Mouse (Mus musculus) MEL (cell line): ENCODE measurements around the gene Sik3. TPM values are rescaled to one million over a fixed set of nuclear protein-coding genes. Genes with fewer than 3 reads are reported as not detected.

Source experiments
- DNase-seq: peaks from one replicate; pipeline ENCODE4 v3.0.0; 2011; ENCODE audit warnings: low read depth, low spot score
- H3K27ac ChIP-seq: 2 replicates; pipeline ENCODE4 v1.5.1; 2012; ENCODE audit warnings: low read depth, mild to moderate bottlenecking, control low read depth, low read length, moderate library complexity; ENCODE audit not compliant: control insufficient read depth
- H3K27me3 ChIP-seq, 2 experiments: fragments of 150-350 bp in 1 of 2; sonication (generic) in 1 of 2; 2 replicates each; pipeline ENCODE4 v1.6.1; 2012; ENCODE audit warnings: low read length in 2 of 2, mild to moderate bottlenecking in 2 of 2, improper control_type of control experiment in 1 of 2, moderate library complexity in 1 of 2; ENCODE audit not compliant: insufficient read depth in 2 of 2, control insufficient read depth in 1 of 2
- H3K36me3 ChIP-seq, 2 experiments: 2 replicates each; pipeline ENCODE4 v1.6.1; 2012 to 2014; ENCODE audit warnings: low read length in 2 of 2, improper control_type of control experiment in 1 of 2, inconsistent platforms in 1 of 2, mild to moderate bottlenecking in 1 of 2; ENCODE audit not compliant: insufficient read depth in 2 of 2, control insufficient read depth in 1 of 2
- H3K4me1 ChIP-seq, 2 experiments: fragments of 150-350 bp in 1 of 2; sonication (generic) in 1 of 2; 2 replicates each; pipeline ENCODE4 v1.6.1; 2012; ENCODE audit warnings: low read length in 2 of 2, improper control_type of control experiment in 1 of 2, mild to moderate bottlenecking in 1 of 2; ENCODE audit not compliant: insufficient read depth in 2 of 2, control insufficient read depth in 1 of 2
- H3K4me3 ChIP-seq, 2 experiments: fragments of 150-350 bp in 1 of 2; sonication (generic) in 1 of 2; 2 replicates each; pipeline ENCODE4 v1.5.1; 2012; ENCODE audit warnings: low read depth in 2 of 2, low read length in 2 of 2, mild to moderate bottlenecking in 2 of 2, moderate library complexity in 2 of 2, control low read depth in 1 of 2, improper control_type of control experiment in 1 of 2; ENCODE audit not compliant: control insufficient read depth in 1 of 2, insufficient read depth in 1 of 2
- H3K79me2 ChIP-seq: 2 replicates; pipeline ENCODE4 v1.6.1; 2012; ENCODE audit warnings: mild to moderate bottlenecking, low read length, moderate library complexity; ENCODE audit not compliant: control insufficient read depth, poor library complexity, insufficient read depth
- H3K9ac ChIP-seq: 2 replicates; pipeline ENCODE4 v1.6.1; 2012; ENCODE audit warnings: low read depth, mild to moderate bottlenecking, control low read depth, low read length, moderate library complexity; ENCODE audit not compliant: control insufficient read depth, poor library complexity, severe bottlenecking
- H3K9me3 ChIP-seq: fragments of 150-350 bp; sonication (generic); replicated peaks from 2 replicates; pipeline ENCODE4 v1.6.1; 2012; ENCODE audit warnings: mild to moderate bottlenecking, low read length, improper control_type of control experiment, moderate library complexity; ENCODE audit not compliant: insufficient read depth
- CHD1 ChIP-seq: IDR thresholded peaks from 2 replicates; pipeline ENCODE4 v1.6.1; 2012; ENCODE audit warnings: low read depth, mild to moderate bottlenecking, inconsistent platforms, low read length, improper control_type of control experiment
- CHD2 ChIP-seq: IDR thresholded peaks from 2 replicates; pipeline ENCODE4 v1.6.1; 2011; ENCODE audit warnings: low read length, improper control_type of control experiment
- CTCF ChIP-seq, 3 experiments: IDR thresholded peaks in 2 of 3; conservative IDR thresholded peaks in 1 of 3; 2 replicates each; pipeline ENCODE4 v1.5.1; 2011 to 2012; ENCODE audit warnings: low read length in 3 of 3, low read depth in 2 of 3, mild to moderate bottlenecking in 2 of 3, improper control_type of control experiment in 1 of 3, inconsistent platforms in 1 of 3, mixed read lengths in 1 of 3, moderate library complexity in 1 of 3; ENCODE audit not compliant: control insufficient read depth in 1 of 3, insufficient read depth in 1 of 3, poor library complexity in 1 of 3, severe bottlenecking in 1 of 3
- E2F4 ChIP-seq: IDR thresholded peaks from 2 replicates; pipeline ENCODE4 v1.6.1; 2011; ENCODE audit warnings: low read depth, low read length, improper control_type of control experiment, borderline replicate concordance
- EP300 ChIP-seq, 2 experiments: IDR thresholded peaks; 2 replicates each; pipeline ENCODE4 v1.6.1; 2011; ENCODE audit warnings: improper control_type of control experiment in 2 of 2, low read length in 2 of 2, low read depth in 1 of 2, mild to moderate bottlenecking in 1 of 2
- ETS1 ChIP-seq: IDR thresholded peaks from 2 replicates; pipeline ENCODE4 v1.6.1; 2012; ENCODE audit warnings: low read depth, mild to moderate bottlenecking, inconsistent platforms, low read length, improper control_type of control experiment, moderate library complexity
- JUND ChIP-seq: IDR thresholded peaks from 2 replicates; pipeline ENCODE4 v1.6.1; 2011; ENCODE audit warnings: low read depth, mild to moderate bottlenecking, improper control_type of control experiment, low read length
- MAZ ChIP-seq: IDR thresholded peaks from 2 replicates; pipeline ENCODE4 v1.6.1; 2012; ENCODE audit warnings: low read depth, mild to moderate bottlenecking, inconsistent platforms, low read length, improper control_type of control experiment
- MEF2A ChIP-seq: IDR thresholded peaks from 2 replicates; pipeline ENCODE4 v1.6.1; 2014; ENCODE audit warnings: low read depth, mild to moderate bottlenecking, inconsistent platforms, low read length, improper control_type of control experiment; ENCODE audit not compliant: poor library complexity, insufficient replicate concordance, severe bottlenecking; ENCODE audit errors: extremely low read depth
- NELFE ChIP-seq: IDR thresholded peaks from 2 replicates; pipeline ENCODE4 v1.6.1; 2011; ENCODE audit warnings: low read depth, low read length, improper control_type of control experiment
- NRF1 ChIP-seq: IDR thresholded peaks from 2 replicates; pipeline ENCODE4 v1.6.1; 2014; ENCODE audit warnings: low read depth, mild to moderate bottlenecking, inconsistent platforms, low read length, improper control_type of control experiment, moderate library complexity; ENCODE audit not compliant: poor library complexity, insufficient read depth, severe bottlenecking
- POLR2AphosphoS2 ChIP-seq: IDR thresholded peaks from 2 replicates; pipeline ENCODE4 v1.6.1; 2011; ENCODE audit warnings: low read length, improper control_type of control experiment
- SIN3A ChIP-seq: IDR thresholded peaks from 2 replicates; pipeline ENCODE4 v1.6.1; 2012; ENCODE audit warnings: low read length, improper control_type of control experiment, inconsistent platforms
- SMC3 ChIP-seq: IDR thresholded peaks from 2 replicates; pipeline ENCODE4 v1.6.1; 2011; ENCODE audit warnings: low read depth, low read length, improper control_type of control experiment
- TBP ChIP-seq: IDR thresholded peaks from 2 replicates; pipeline ENCODE4 v1.8.0; 2011; ENCODE audit warnings: low read depth, low read length, improper control_type of control experiment
- TCF12 ChIP-seq: IDR thresholded peaks from 2 replicates; pipeline ENCODE4 v1.6.1; 2014; ENCODE audit warnings: low read depth, mild to moderate bottlenecking, inconsistent platforms, low read length, improper control_type of control experiment, moderate library complexity
- UBTF ChIP-seq: IDR thresholded peaks from 2 replicates; pipeline ENCODE4 v1.6.1; 2012; ENCODE audit warnings: low read depth, mild to moderate bottlenecking, inconsistent platforms, low read length, improper control_type of control experiment, moderate library complexity, borderline replicate concordance; ENCODE audit not compliant: insufficient read depth
- USF1 ChIP-seq: IDR thresholded peaks from 2 replicates; pipeline ENCODE4 v1.6.1; 2014; ENCODE audit warnings: low read depth, mild to moderate bottlenecking, inconsistent platforms, low read length, improper control_type of control experiment, moderate library complexity
- USF2 ChIP-seq, 2 experiments: IDR thresholded peaks; 2 replicates each; pipeline ENCODE4 v1.6.1; 2011 to 2012; ENCODE audit warnings: improper control_type of control experiment in 2 of 2, low read length in 2 of 2, borderline replicate concordance in 1 of 2, inconsistent platforms in 1 of 2, low read depth in 1 of 2, mild to moderate bottlenecking in 1 of 2; ENCODE audit not compliant: insufficient read depth in 1 of 2
- ZC3H11A ChIP-seq: IDR thresholded peaks from 2 replicates; pipeline ENCODE4 v1.6.1; 2012; ENCODE audit warnings: low read depth, mild to moderate bottlenecking, inconsistent platforms, low read length, improper control_type of control experiment
- ZKSCAN1 ChIP-seq: IDR thresholded peaks from 2 replicates; pipeline ENCODE4 v1.6.1; 2012; ENCODE audit warnings: low read depth, mild to moderate bottlenecking, inconsistent platforms, low read length, improper control_type of control experiment, moderate library complexity
- ZNF384 ChIP-seq: IDR thresholded peaks from 2 replicates; pipeline ENCODE4 v1.6.1; 2012; ENCODE audit warnings: low read depth, mild to moderate bottlenecking, inconsistent platforms, low read length, improper control_type of control experiment
- polyA plus RNA-seq, 2 experiments: library from polyadenylated mRNA; stranded (reverse) in 1 of 2; unstranded in 1 of 2; fragments of >175 nt in 1 of 2; fragments of >200 nt in 1 of 2; gene quantifications; 2 replicates each; pipeline versions ENCODE4 v1.2.1 to v1.2.4; 2012; ENCODE audit warnings: low replicate concordance in 2 of 2, low read depth in 1 of 2; ENCODE audit not compliant: insufficient read length in 2 of 2, insufficient read depth in 1 of 2, missing spikeins in 1 of 2
- total RNA-seq: library from RNA; depleted of rRNA; stranded (reverse); fragments of 300-350 nt; gene quantifications from 2 replicates; pipeline ENCODE4 v1.2.3, GENCODE M21; 2012

The Sik3 gene
- total and polyA plus RNA-seq, 3 experiments = 78.7 to 111 TPM; not detected in 1

- H3K27ac ChIP-seq = no peak overlapping the region
- H3K9me3 ChIP-seq = no peaks in the 10 kb centered on the region
- H3K4me1 ChIP-seq = peaks cover 6 to 15% of the 10 kb centered on the region in 2 experiments
- no peak for DNase-seq
- no peak for TF ChIP-seq NELFE
- TF ChIP-seq TBP = no peak
- no peak for TF ChIP-seq ETS1
- TF ChIP-seq USF1 = no peak
- no peak for TF ChIP-seq CTCF (IDR thresholded peaks at IDR 0.05 in 2 of 3, conservative IDR thresholded peaks at IDR 0.05 in 1 of 3; ENCODE audit: control insufficient read depth in 1 of 3, insufficient read depth in 1 of 3, low read depth in 2 of 3, low read length in 3 of 3, poor library complexity in 1 of 3, severe bottlenecking in 1 of 3)
- no peak for TF ChIP-seq CHD2
- no peak for TF ChIP-seq USF2 (IDR thresholded peaks at IDR 0.05; ENCODE audit: borderline replicate concordance in 1 of 2, insufficient read depth in 1 of 2, low read depth in 1 of 2, low read length in 2 of 2)
- TF ChIP-seq CHD1 = no peak
- no peak for TF ChIP-seq UBTF
- TF ChIP-seq EP300 (IDR thresholded peaks at IDR 0.05; ENCODE audit: low read depth in 1 of 2, low read length in 2 of 2) = no peak
- TF ChIP-seq SMC3 = no peak
- no peak for TF ChIP-seq MEF2A
- TF ChIP-seq, all 39 proteins: peak for 0
- Histone ChIP-seq H3K79me2 (peaks cover 53% of the 10 kb centered on the region), H3K27me3 (no peaks in the 10 kb centered on the region), H3K9ac (no peak overlapping the region), H3K36me3 (peaks cover 0 to 14% of the 10 kb centered on the region in 2 experiments), H3K4me3 (no peak overlapping the region)
Measured at GRCm38 (mm10) chr9:46069013-46069412, 56.4 kb downstream of the Sik3 start.

- Histone ChIP-seq H3K9me3 (no peaks in the 10 kb centered on the region), H3K4me3 (no peak overlapping the region), H3K36me3 (peaks cover 0 to 4% of the 10 kb centered on the region in 2 experiments; a peak in 3 of 4 replicates), H3K27ac (no peak overlapping the region), H3K9ac (no peak overlapping the region), H3K79me2 (peaks cover 44% of the 10 kb centered on the region), H3K27me3 (no peaks in the 10 kb centered on the region), H3K4me1 (0 out of 4 replicates have a peak, but pooled peaks cover 0 to 4% of the 10 kb centered on the region in 2 experiments)
- peak; percentile 28 for DNase-seq
- no peak for TF ChIP-seq ZNF384
- no peak for TF ChIP-seq EP300 (IDR thresholded peaks at IDR 0.05; ENCODE audit: low read depth in 1 of 2, low read length in 2 of 2)
- TF ChIP-seq SIN3A = no peak
- TF ChIP-seq ZKSCAN1 = no peak
- no peak for TF ChIP-seq JUND
- no peak for TF ChIP-seq MAZ
- TF ChIP-seq ETS1 = no peak
- no peak for TF ChIP-seq E2F4
- TF ChIP-seq TCF12 = no peak
- no peak for TF ChIP-seq POLR2AphosphoS2
- TF ChIP-seq CTCF (IDR thresholded peaks at IDR 0.05 in 2 of 3, conservative IDR thresholded peaks at IDR 0.05 in 1 of 3; ENCODE audit: control insufficient read depth in 1 of 3, insufficient read depth in 1 of 3, low read depth in 2 of 3, low read length in 3 of 3, poor library complexity in 1 of 3, severe bottlenecking in 1 of 3) = peak; percentile 38 to 65 (median 51)
- TF ChIP-seq ZC3H11A = no peak
- TF ChIP-seq NRF1 = no peak
- 0 out of 2 replicates have a peak, but pooled peaks have one; percentile 19 for TF ChIP-seq SMC3
Measured at GRCm38 (mm10) chr9:46072101-46072835, 59.6 kb downstream of the Sik3 start.
